Mouse (Mus musculus) olfactory bulb, adult 2 months (tissue): ENCODE data around the gene Dpp4. TPM values are rescaled to one million over a fixed set of nuclear protein-coding genes. Genes with fewer than 3 reads are reported as not detected.

Experiments
- H3K27ac ChIP-seq: fragments of 200-500 bp; 2 replicates; pipeline ENCODE4 v1.5.1; 2012; ENCODE audit warnings: low read depth, low read length; ENCODE audit not compliant: insufficient read depth
- H3K4me1 ChIP-seq: fragments of 200-500 bp; 2 replicates; pipeline ENCODE4 v1.6.1; 2012; ENCODE audit warnings: low read length; ENCODE audit not compliant: control insufficient read depth, insufficient read depth
- H3K4me3 ChIP-seq: fragments of 200-500 bp; 2 replicates; pipeline ENCODE4 v1.5.1; 2012; ENCODE audit warnings: mild to moderate bottlenecking, low read depth, low read length, moderate library complexity; ENCODE audit not compliant: insufficient read depth
- CTCF ChIP-seq: fragments of 200-500 bp; IDR thresholded peaks from 2 replicates; pipeline ENCODE4 v1.5.1; 2012; ENCODE audit warnings: low read depth, mild to moderate bottlenecking, low read length, moderate library complexity; ENCODE audit not compliant: insufficient read depth
- POLR2A ChIP-seq: fragments of 200-500 bp; IDR thresholded peaks from 2 replicates; pipeline ENCODE4 v1.6.1; 2012; ENCODE audit warnings: mild to moderate bottlenecking, low read depth, low read length, moderate library complexity; ENCODE audit not compliant: insufficient read depth
- WGBS: fragments of 180-500 bp; shearing (Covaris S2); methylation state at CpG from one replicate; pipeline ENCODE4 v1.1.7; 2018; 5-methylcytosine and 5-hydroxymethylcytosine counted together
- polyA plus RNA-seq: library from polyadenylated mRNA; stranded (reverse); fragments of >200 nt; gene quantifications from 2 replicates; pipeline ENCODE4 v1.2.4, GENCODE M21; 2012; ENCODE audit warnings: low replicate concordance; ENCODE audit not compliant: missing spikeins, insufficient read depth, insufficient read length

Gene Dpp4
- polyA plus RNA-seq, 1 experiment, result not detected

DNA sequence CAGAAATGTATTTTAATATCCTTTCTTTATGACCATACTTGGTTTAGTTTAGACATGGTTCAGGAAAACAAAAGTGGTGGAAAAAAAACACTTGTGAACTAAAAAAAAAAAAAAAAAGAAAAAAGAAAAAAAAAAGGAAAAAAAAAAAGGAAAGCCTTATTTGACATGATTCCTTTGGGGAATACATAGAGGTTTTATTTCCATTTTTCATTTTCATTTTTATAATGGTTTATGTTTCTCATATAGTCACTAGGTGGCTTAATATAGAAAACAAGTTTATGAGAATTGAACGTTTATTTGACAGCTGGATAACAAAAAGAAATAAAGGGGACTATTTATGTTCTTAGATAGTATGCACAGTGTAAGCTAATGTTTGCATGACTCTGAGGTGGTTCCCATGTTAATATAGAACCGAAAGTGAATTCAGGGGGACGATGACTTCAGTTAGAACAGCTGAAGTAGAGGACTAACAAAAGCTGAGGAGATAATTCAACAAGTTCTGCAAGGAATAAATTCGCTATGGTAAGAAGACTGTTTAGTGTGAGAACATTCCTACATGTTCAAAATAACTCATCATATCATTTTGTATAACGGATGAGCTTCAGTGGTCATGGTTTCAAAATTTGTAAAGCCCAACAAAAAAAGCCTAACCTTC lies 37.8 kb upstream of the Dpp4 start:
- Histone ChIP-seq H3K27ac (no peak overlapping the region), H3K4me1 (no peaks in the 10 kb centered on the region), H3K4me3 (no peak overlapping the region)
- WGBS, result 88% methylated on average over 5 of the region's 5 CpGs
- TF ChIP-seq POLR2A (no peak), CTCF (no peak)

DNA sequence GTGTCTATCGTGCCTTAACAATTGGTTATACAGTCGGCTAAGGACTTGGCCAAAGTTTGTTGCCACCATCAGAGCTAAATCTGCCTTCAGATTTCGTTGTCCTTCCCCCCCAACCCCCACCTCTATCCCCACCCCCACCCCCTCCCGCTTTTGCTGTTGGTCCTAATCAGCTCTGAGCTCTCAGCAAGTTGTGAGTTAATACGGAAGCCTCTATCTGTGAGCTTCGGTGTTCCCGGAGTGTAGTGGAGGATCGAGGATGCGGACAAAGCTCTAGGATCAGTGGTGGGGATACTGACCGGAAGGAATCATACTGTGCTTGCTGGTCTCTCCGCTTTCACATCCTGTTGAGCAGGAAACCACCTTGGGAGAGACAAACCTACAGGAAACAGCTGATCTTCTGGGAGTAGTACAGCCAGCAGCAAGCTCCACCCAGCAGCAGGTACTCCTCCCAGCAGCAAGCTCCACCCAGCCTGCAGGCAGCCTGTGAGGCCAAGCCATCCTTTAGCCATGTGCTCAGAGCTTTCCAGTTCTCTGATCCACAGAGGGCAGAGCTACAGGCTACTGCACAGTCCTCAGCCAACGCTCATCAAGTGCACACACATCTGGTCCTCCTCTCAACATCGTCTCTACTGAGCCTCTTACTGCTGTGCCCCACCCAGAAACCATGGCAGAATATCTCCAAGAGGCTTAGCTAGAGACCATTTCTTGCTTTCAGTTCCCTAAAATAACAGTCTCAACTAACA lies 28.9 kb upstream of the Dpp4 start:
- 77% methylated on average over 13 of the region's 13 CpGs for WGBS
- Histone ChIP-seq H3K27ac (no peak overlapping the region), H3K4me3 (no peak overlapping the region; the same call in 1 of the 2 replicates), H3K4me1 (no peaks in the 10 kb centered on the region)
- TF ChIP-seq CTCF (no peak), POLR2A (no peak)

DNA sequence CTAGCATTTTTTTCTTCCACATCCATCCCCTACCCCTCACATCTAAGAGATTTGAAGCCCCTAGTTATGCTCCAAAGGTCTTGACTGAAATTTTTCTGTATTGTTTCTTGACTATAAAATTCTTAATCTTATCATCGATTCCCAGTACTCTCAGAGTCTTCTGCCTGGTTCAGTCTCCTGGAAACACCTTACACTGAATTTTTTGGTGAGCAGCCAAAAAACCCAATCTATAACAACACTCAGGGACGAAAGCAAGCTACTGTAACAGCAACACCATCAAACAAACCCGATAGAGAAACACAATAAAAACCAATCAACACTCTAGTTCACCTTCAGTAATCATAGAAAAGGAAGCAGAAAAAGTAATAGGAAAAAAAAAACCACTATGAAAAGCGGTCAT lies 28.1 kb upstream of the Dpp4 start:
- no peak for TF ChIP-seq CTCF
- no peak for TF ChIP-seq POLR2A
- H3K4me3 ChIP-seq, result no peak overlapping the region

DNA sequence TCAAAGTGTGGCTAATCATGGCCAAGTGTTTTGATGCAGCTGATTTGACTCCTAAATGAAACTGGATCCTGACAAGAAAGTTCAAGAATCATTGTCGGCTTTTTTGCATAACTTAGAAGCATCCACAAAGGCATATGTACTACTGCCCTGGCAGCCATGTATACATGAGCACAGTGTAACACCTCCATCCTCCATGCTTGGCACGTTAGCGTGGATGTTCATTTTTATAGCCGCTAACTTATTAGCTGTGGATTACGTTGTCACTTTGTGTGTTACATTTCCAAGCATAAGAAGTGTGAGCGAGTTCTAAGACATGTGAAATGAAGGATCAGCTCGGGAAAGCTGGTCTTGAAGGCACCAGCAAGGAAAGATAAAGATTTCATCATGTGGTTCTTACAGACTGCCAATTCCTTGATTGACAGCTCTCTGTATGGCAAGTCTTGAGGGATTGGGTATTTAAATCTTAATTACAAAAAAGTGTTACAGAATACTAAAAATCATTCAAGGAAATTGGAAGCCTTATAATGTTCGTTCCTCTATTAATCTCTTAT lies 19.3 kb upstream of the Dpp4 start:
- WGBS, result 88% methylated on average over 8 of the region's 8 CpGs

More for the DNA sequence above, 28.1 kb upstream of the Dpp4 start:
- no peaks in the 10 kb centered on the region for H3K4me1 ChIP-seq
- 76% methylated on average over 4 of the region's 4 CpGs for WGBS
- H3K27ac ChIP-seq, result no peak overlapping the region

DNA sequence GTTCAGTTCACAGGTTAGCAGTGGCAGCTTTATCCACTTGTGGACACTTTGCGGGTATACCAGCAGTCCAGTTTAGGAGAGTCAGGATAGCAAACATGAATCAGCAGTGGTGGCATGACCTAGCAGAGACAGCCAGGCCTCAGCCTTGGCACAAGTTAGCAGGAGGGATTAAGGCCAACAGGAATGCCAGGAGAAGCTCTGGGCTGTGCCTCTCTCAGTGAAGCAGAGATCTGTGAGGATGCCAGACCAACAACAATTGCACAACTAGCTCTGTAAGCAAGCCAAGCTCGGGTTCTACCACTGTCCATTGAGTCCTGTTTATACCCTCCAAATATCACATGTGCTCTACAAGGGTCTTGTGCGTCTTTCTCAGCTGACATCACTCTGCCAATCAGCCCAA lies 13.9 kb upstream of the Dpp4 start:
- WGBS, result 80% methylated on average over 3 of the region's 3 CpGs
- Histone ChIP-seq H3K4me3 (no peak overlapping the region), H3K4me1 (no peaks in the 10 kb centered on the region), H3K27ac (no peak overlapping the region)
- TF ChIP-seq CTCF, result no peak
- no peak for TF ChIP-seq POLR2A

More for the DNA sequence above, 19.3 kb upstream of the Dpp4 start:
- H3K27ac ChIP-seq, result no peak overlapping the region
- no peaks in the 10 kb centered on the region for H3K4me1 ChIP-seq
- TF ChIP-seq CTCF (no peak), POLR2A (no peak)
- no peak overlapping the region for H3K4me3 ChIP-seq

DNA sequence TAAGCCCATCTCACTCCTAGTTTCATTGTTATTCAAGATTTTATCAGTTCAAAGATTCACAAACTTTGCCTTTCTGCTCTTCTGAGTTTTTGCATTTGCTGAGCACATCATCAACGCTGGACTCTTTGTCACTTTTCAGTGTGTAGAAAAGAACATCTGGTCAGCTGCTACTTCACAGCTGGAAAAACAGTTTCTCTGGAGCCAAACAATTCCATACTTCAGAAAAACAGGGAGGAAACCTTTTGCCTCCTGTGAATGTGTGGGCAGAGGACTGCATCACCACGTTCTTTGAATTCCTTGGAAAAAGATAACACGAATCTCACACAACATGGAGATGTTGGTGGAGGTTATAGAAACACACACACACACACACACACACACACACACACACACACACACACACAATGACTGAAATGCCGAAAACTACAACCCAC lies 11.3 kb upstream of the Dpp4 start:
- 31% methylated on average over 4 of the region's 4 CpGs for WGBS
- Histone ChIP-seq H3K4me3 (no peak overlapping the region), H3K27ac (no peak overlapping the region), H3K4me1 (no peaks in the 10 kb centered on the region)
- TF ChIP-seq CTCF (no peak), POLR2A (no peak)

DNA sequence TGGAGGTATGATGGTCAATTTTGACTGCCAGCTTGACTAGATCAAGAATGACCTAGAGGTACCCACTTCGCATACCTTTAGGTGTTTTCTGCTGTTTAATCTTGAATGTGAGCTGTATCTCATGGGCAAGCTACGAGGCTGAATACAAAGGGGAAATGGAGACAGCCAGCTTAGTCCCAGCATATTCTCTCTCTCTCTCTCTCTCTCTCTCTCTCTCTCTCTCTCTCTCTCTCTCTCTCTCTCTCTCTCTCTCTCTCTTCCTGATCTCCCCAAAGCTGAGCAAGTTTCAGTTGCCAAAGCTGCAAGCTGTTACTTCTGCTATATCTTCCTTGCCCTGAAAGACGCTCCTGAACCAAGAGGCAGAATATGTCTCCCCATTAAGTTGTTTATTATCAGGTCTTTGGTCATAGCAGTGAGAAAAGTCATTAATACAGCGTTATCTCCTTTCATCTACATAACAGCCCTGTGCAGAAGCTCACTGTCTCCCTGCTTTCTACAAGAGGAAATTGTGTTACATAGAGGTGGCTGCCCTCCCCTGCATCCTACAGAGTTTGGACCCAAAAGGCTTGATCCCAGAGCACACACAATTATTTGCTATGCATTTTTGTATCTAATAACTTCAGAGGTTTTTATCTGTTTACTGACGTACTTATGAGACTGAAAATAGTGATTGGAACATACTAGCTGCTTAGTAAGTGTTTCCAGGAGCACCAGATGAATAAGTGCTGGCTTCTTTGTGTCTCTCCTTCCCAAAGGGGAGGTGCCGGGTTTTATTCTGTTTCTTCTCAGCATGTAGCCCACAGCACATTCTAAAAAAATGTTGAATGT lies 10.7 kb upstream of the Dpp4 start:
- Histone ChIP-seq H3K27ac (no peak overlapping the region), H3K4me1 (no peaks in the 10 kb centered on the region), H3K4me3 (no peak overlapping the region)
- 67% methylated on average over 6 of the region's 6 CpGs for WGBS
- TF ChIP-seq CTCF (no peak), POLR2A (no peak)

DNA sequence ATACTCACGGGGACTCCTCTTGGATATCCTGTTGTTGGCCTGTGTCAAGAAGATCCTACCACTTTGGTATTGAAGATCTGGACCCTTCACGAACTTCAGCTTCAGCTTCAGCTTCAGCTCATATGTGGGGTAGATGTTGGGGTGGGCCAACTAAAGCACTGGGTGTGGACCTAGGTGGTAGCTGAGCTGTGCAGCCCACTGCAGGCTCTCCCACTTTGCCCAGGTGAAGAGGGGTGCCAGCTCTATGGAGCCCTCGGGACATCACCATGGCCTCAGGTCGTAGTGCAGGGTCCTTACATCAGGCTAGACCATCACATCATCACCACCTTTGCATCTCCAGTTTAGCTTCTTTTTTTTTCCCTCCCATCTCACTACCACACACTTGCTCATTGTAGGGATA lies 9.2 kb upstream of the Dpp4 start:
- H3K4me1 ChIP-seq, result no peaks in the 10 kb centered on the region
- TF ChIP-seq CTCF, result no peak
- TF ChIP-seq POLR2A, result no peak
- WGBS, result 90% methylated on average over 4 of the region's 4 CpGs
- H3K27ac ChIP-seq, result no peak overlapping the region
- no peak overlapping the region for H3K4me3 ChIP-seq
